Mouse (Mus musculus): Measurements from ENCODE around the gene Vps16.
A peak's percentile ranks its signal among the peaks of the same experiment; 100 is the strongest.

Vps16 gene

GRCm38 (mm10) chr2:130457871-130458270 lies 33.7 kb downstream of the Vps16 start:
- DNase-seq (ENCODE audit: low read depth, low spot score) = no peak

GRCm38 (mm10) chr2:130459576-130459975 lies 35.4 kb downstream of the Vps16 start:
- no peak for DNase-seq (ENCODE audit: low read depth, low spot score)

DNA sequence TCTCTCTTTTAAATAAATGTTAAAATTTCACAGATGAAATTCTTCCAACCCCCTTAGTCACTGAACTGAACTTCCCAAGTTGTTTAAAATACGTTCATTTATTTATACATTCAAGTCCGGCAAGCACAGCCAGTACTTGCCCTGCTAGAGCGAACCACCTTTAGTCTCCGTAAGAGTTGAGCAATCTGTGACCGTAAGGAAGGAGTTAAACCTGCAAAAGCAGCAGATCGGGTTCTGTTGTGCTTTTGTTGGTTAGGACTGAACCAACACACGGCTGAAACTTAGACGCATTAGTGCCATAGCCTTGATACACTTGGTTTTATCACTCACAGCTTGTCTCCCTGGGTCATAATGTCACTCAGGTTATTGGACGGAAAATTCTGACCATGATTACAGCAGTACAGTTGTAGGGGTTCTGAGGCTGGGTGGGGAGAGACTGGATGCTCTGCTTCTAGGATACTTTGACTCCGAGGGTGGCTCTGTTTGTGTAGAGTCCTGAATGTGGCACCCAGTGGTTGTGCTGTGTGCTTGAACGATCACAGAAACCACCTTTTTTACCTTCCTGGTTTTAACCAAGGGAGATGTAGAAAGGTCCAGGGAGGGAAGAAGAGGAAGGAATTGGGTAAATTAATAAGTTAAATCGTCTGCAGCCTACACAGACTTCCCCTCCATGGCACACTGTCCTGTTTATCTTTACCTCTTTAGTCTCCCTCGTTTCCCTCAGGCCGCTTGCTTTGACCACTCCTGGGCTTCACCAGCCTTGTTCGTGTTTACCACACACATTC lies 37.3 kb downstream of the Vps16 start:
- DNase-seq (ENCODE audit: low read depth, low spot score) = no peak

DNA sequence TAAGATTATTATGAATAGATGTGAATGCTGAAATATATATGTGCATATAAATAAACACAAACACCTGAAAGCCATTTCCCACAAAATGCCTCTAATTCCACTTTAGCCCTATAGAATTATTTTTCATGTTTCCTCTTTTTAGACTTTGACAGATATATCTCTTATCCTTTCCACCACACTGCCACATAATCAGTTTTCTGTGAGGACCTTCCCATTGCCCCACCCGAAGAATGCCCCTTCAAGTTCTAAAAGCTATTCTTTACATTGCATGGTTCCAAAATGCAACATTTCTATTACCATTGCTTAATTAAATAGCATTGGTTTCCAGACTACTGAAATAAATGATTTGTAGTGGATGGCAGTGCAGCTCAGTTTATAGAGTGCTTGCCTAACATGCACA lies 42.3 kb downstream of the Vps16 start:
- no peak for DNase-seq (ENCODE audit: low read depth, low spot score)

DNA sequence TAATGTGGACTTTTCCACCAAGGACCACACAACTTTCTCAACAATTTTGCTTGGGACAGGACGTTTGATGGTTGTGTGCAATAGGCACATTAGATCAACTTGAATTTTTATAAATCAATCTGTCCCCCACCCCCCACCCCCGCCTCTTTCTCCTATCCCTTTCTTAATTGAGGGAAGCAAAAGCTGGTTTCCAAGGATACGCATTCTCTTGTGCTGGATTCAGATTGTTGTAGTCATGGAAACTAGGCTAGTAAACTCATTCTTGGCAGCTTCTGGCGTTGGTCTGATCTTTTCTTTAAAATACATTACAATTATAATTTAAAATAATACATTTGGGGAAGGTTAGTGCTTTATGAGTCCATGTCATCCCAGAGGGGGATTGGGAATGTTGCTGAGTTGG lies 45.2 kb downstream of the Vps16 start:
- no peak for DNase-seq (ENCODE audit: low read depth, low spot score)

- DNase-seq (ENCODE audit: low read depth, low spot score) = no peak
Observed at GRCm38 (mm10) chr2:130469935-130470334, 45.8 kb downstream of the Vps16 start.

DNA sequence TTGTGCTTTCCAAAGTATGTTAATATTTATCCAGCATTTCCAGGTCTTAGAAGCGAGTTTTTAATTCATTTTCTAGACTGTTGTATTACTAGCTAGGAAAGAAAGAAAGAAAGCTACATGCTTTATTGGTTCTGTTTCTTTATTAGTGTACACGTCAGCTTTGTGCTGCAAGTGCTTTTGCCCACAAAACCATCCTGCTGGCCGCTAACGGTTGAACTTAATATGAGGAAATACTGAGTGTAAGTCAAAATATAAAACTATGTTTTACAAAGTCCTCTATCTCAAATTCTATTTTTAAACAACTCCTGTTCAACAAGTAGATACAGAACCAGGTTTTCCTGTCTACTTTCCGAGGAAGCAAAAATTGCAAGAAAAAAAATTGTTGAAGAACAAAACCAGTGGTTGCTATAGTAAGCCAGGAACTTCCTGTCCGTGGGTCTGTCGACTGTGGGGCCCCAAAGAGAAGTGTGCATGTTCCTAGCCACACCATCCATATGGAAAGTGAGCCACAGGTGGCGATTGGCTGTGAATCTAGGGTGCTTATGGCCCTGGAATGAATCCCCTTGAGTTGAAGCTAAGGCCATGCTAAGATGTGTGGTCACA lies 48.9 kb downstream of the Vps16 start:
- DNase-seq (ENCODE audit: low read depth, low spot score) = no peak

DNA sequence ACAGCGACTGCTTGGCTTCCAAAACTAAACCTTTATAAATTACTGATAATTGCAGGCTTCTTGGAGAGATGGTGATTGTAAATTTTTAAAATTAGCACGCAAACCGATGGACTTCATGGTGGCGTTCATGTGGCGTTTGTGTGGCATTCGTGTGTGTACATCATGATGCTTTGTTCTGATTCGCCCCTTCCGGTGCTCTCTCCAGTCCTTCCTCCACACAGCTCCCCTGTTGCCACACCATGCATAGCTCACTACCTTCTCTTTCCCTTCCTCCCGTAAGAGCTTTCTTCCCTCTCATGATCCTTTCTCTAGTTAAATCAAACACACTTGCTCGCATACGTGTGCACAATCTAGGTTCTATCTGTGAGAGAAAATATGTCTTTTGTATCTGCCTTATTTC lies 51.6 kb downstream of the Vps16 start:
- no peak for DNase-seq (ENCODE audit: low read depth, low spot score)

DNA sequence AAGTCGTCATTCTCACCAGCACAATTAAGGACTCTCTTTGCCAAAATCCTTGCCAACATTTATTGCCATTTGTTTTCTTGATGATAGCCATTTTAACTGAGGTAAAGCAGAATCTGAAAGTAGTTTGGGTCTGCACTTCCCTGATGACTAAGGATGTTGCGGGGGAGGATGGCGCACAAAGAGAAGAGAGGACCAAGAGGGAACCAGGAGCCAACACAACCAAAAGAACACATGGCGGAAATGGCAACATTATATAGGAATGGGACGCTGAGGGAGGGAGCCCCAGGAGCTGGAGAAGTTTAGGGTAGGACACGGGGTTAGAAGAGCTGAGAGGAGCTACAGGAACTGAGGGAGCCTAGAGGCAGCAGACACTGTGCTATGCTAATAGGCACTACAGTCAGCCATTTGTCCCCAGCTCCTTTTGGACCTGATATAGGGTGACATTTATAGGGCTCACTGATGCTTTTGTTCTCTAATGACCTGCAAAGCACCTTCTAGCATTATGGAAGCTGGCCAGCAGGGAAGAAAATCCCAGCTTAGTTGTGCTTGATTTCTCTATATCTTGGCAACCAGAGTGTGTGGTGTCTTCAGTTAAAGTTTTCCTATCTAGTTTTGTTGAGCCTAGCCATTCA lies 52.6 kb downstream of the Vps16 start:
- no peak for DNase-seq (ENCODE audit: low read depth, low spot score)

DNA sequence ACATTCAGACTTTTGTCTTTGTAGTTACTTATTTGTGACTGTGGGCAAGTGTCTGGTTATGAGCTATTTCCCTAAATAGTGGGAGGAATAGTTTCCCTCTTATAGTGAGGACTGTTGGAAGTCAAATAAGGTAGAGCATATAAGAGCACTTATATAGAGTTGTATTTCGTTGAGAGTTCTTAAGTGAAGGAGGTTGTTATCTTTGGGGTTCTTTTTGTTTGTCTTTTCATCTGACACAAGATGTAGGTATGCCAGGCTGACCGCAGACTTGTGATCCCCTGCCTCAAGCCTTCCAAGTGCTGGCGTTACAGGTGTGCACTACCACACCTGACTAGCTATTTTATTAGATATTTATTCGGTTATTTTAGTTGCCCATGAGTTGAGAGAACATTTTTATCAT lies 58.0 kb downstream of the Vps16 start:
- no peak for DNase-seq (ENCODE audit: low read depth, low spot score)

- DNase-seq (ENCODE audit: low read depth, low spot score) = no peak
Observed at GRCm38 (mm10) chr2:130482700-130483099, 58.6 kb downstream of the Vps16 start.

- no peak for DNase-seq (ENCODE audit: low read depth, low spot score)
Observed at GRCm38 (mm10) chr2:130484206-130484605, 60.1 kb downstream of the Vps16 start.

GRCm38 (mm10) chr2:130488002-130488401 lies 63.9 kb downstream of the Vps16 start:
- DNase-seq (ENCODE audit: low read depth, low spot score) = no peak

DNA sequence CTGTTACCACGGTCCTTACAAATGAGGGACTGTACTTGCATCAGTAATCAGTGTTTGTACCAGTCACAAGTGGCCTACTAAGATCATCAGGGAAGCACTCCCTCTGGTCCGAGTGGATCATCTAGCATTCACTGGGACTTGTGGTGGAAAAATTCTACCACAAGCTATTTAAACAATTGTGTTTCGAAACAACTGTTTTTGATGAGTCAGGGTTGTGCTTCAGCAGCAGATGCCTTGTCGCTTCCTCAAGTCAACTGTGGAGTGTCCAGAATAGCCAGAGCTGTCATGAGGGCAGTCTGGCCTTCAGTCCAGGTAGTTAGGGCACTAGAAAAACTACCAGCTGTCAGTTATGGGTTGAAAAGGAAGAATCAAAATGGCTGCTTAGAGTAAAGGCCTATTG lies 64.5 kb downstream of the Vps16 start:
- DNase-seq (ENCODE audit: low read depth, low spot score) = no peak

DNA sequence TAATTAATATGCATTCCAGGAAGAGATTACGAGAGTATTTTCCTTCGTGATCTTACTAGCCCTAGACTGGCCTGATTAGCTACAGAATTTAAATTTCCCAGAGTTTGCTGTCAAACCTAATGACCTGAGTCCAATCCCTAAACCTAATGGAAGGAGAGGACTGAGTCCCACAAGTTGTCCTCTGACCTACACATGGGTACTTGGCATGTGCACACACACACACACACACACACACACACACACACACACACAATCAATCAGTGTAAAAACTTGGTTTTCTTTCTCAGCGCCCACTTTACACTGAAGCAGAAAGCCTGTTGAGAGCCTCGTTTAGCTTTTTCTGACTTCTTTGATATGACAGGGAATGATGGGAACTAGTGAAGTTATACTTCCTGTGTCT lies 67.0 kb downstream of the Vps16 start:
- DNase-seq (ENCODE audit: low read depth, low spot score) = no peak

GRCm38 (mm10) chr2:130491587-130491986 lies 67.4 kb downstream of the Vps16 start:
- DNase-seq (ENCODE audit: low read depth, low spot score) = peak; percentile 41

Measured in forelimb bud, embryonic 11.5 days (tissue).